Mouse (Mus musculus): Measurements from ENCODE around the gene Hrh1. TPM values are rescaled to one million over a fixed set of nuclear protein-coding genes. Genes with fewer than 3 reads are reported as not detected.
"Not testable (repeated sequence)": the region's sequence is repeated elsewhere in the genome, so short reads cannot be mapped to it uniquely, and the experiment has no call there.

The Hrh1 gene
- polyA plus RNA-seq, 1 experiment, result 0.55 TPM

GRCm38 (mm10) chr6:114489371-114489770 lies 91.6 kb downstream of the Hrh1 start:
- H3ac ChIP-seq (ENCODE audit: control insufficient read depth, insufficient read length, low read depth), result no peak overlapping the region
- no peaks in the 10 kb centered on the region for H3K79me2 ChIP-seq (ENCODE audit: control insufficient read depth, insufficient read depth)
- H3K4me3 ChIP-seq (ENCODE audit: insufficient read depth, poor library complexity, severe bottlenecking), result no peak overlapping the region
- H3K36me3 ChIP-seq (ENCODE audit: control insufficient read depth, insufficient read depth), result no peaks in the 10 kb centered on the region
- TF ChIP-seq MYOD1 (IDR thresholded peaks at IDR 0.05; ENCODE audit: control insufficient read depth, insufficient read length, low read depth) (no peak), FOSL1 (IDR thresholded peaks at IDR 0.05; ENCODE audit: insufficient read depth, low read length, poor library complexity, severe bottlenecking) (no peak), CTCF (IDR thresholded peaks at IDR 0.05; ENCODE audit: control insufficient read depth, insufficient read depth, insufficient read length) (no peak), MYOG (IDR thresholded peaks at IDR 0.05; ENCODE audit: control insufficient read depth, extremely low read depth, insufficient read length) (no peak), CEBPB (IDR thresholded peaks at IDR 0.05; ENCODE audit: low read depth) (no peak), MAX (IDR thresholded peaks at IDR 0.05) (no peak), USF1 (IDR thresholded peaks at IDR 0.05; ENCODE audit: low read depth) (no peak)
- H3K27me3 ChIP-seq (ENCODE audit: control insufficient read depth, insufficient read depth, insufficient read length), result no peaks in the 10 kb centered on the region
- no peaks in the 10 kb centered on the region for H3K79me3 ChIP-seq (ENCODE audit: low read depth)

GRCm38 (mm10) chr6:114492588-114492987 lies 94.9 kb downstream of the Hrh1 start:
- H3K27me3 ChIP-seq (ENCODE audit: control insufficient read depth, insufficient read depth, insufficient read length); H3ac ChIP-seq (ENCODE audit: control insufficient read depth, insufficient read length, low read depth); H3K79me2 ChIP-seq (ENCODE audit: control insufficient read depth, insufficient read depth); H3K79me3 ChIP-seq (ENCODE audit: low read depth); H3K36me3 ChIP-seq (ENCODE audit: control insufficient read depth, insufficient read depth); H3K4me3 ChIP-seq (ENCODE audit: insufficient read depth, poor library complexity, severe bottlenecking): not testable (repeated sequence)

GRCm38 (mm10) chr6:114494987-114495386 lies 97.3 kb downstream of the Hrh1 start:
- H3K36me3 ChIP-seq (ENCODE audit: control insufficient read depth, insufficient read depth); H3K27me3 ChIP-seq (ENCODE audit: control insufficient read depth, insufficient read depth, insufficient read length); H3K79me2 ChIP-seq (ENCODE audit: control insufficient read depth, insufficient read depth); H3ac ChIP-seq (ENCODE audit: control insufficient read depth, insufficient read length, low read depth); H3K79me3 ChIP-seq (ENCODE audit: low read depth); H3K4me3 ChIP-seq (ENCODE audit: insufficient read depth, poor library complexity, severe bottlenecking): not testable (repeated sequence)

GRCm38 (mm10) chr6:114514038-114514437 lies 116.3 kb downstream of the Hrh1 start:
- H3K79me2 ChIP-seq (ENCODE audit: control insufficient read depth, insufficient read depth); H3K36me3 ChIP-seq (ENCODE audit: control insufficient read depth, insufficient read depth); H3K79me3 ChIP-seq (ENCODE audit: low read depth); H3K4me3 ChIP-seq (ENCODE audit: insufficient read depth, poor library complexity, severe bottlenecking); H3K27me3 ChIP-seq (ENCODE audit: control insufficient read depth, insufficient read depth, insufficient read length); H3ac ChIP-seq (ENCODE audit: control insufficient read depth, insufficient read length, low read depth): not testable (repeated sequence)

GRCm38 (mm10) chr6:114528709-114529108 lies 131.0 kb downstream of the Hrh1 start:
- not testable (repeated sequence) for H3K27me3 ChIP-seq (ENCODE audit: control insufficient read depth, insufficient read depth, insufficient read length); H3K36me3 ChIP-seq (ENCODE audit: control insufficient read depth, insufficient read depth); H3K79me3 ChIP-seq (ENCODE audit: low read depth); H3K79me2 ChIP-seq (ENCODE audit: control insufficient read depth, insufficient read depth); H3ac ChIP-seq (ENCODE audit: control insufficient read depth, insufficient read length, low read depth); H3K4me3 ChIP-seq (ENCODE audit: insufficient read depth, poor library complexity, severe bottlenecking)

Other genes starting within 250 kb of the Hrh1 start
- not detected for gene Slc6a1, start 115.3 kb upstream of the Hrh1 start, polyA plus RNA-seq (2012; fragmentation: generic; extraction: Trizol)
- 14.7 TPM for gene Atg7, start 245.2 kb downstream of the Hrh1 start, polyA plus RNA-seq (2012; fragmentation: generic; extraction: Trizol)

Measured in C2C12 (cell line).